Mouse (Mus musculus) spleen, postnatal 4 days (tissue): ENCODE measurements around the gene Oxa1l.
"Not testable (repeated sequence)": the region's sequence is repeated elsewhere in the genome, so short reads cannot be mapped to it uniquely, and the experiment has no call there.

ENCODE experiments used
- DNase-seq, 2 experiments: peaks; one replicate each; pipeline ENCODE4 v3.0.0; 2022; ENCODE audit warnings: low spot score in 2 of 2

Gene Oxa1l

GRCm38 (mm10) chr14:54360577-54361340 is at the start of gene Oxa1l:
TSS of gene Oxa1l (plus strand) at chr14:54360834.
- DNase-seq: peak; percentile 97 to 99

- DNase-seq: no peak
These were observed 48.9 kb upstream of the Oxa1l start for GRCm38 (mm10) chr14:54311763-54312162.

GRCm38 (mm10) chr14:54321556-54322376 is 38.9 kb upstream of the Oxa1l start:
- DNase-seq: no peak

- DNase-seq: no peak
These were observed 36.1 kb upstream of the Oxa1l start for GRCm38 (mm10) chr14:54324486-54324885.

- no peak for DNase-seq
These were observed 32.1 kb upstream of the Oxa1l start for GRCm38 (mm10) chr14:54328548-54328947.

- no peak for DNase-seq
These were observed 31.4 kb upstream of the Oxa1l start for GRCm38 (mm10) chr14:54329201-54329600.

- no peak for DNase-seq
These were observed 29.5 kb upstream of the Oxa1l start for GRCm38 (mm10) chr14:54331178-54331577.

- DNase-seq: no peak
These were observed 28.2 kb upstream of the Oxa1l start for GRCm38 (mm10) chr14:54332176-54333074.

GRCm38 (mm10) chr14:54333452-54334189 is 27.0 kb upstream of the Oxa1l start:
- peak; percentile 63 to 69 for DNase-seq

- DNase-seq: no peak
These were observed 19.8 kb upstream of the Oxa1l start for GRCm38 (mm10) chr14:54340836-54341235.

GRCm38 (mm10) chr14:54341807-54342206 is 18.8 kb upstream of the Oxa1l start:
- not testable (repeated sequence) for DNase-seq

- not testable (repeated sequence) for DNase-seq
These were observed 9.7 kb upstream of the Oxa1l start for GRCm38 (mm10) chr14:54350773-54351541.

GRCm38 (mm10) chr14:54352314-54352713 is 8.3 kb upstream of the Oxa1l start:
- DNase-seq: no peak

- DNase-seq: no peak
These were observed 6.2 kb upstream of the Oxa1l start for GRCm38 (mm10) chr14:54354406-54354805.

GRCm38 (mm10) chr14:54363156-54363555 is 2.5 kb downstream of the Oxa1l start:
- DNase-seq: no peak

- no peak for DNase-seq
These were observed 4.5 kb downstream of the Oxa1l start for GRCm38 (mm10) chr14:54365026-54365645.

- no peak for DNase-seq
These were observed 5.9 kb downstream of the Oxa1l start for GRCm38 (mm10) chr14:54366581-54366980.

GRCm38 (mm10) chr14:54367429-54368060 is 6.9 kb downstream of the Oxa1l start:
- DNase-seq: no peak

GRCm38 (mm10) chr14:54369372-54369771 is 8.7 kb downstream of the Oxa1l start:
- DNase-seq: no peak
